Mouse (Mus musculus): ENCODE measurements around the gene Dguok.

Dguok gene

DNA sequence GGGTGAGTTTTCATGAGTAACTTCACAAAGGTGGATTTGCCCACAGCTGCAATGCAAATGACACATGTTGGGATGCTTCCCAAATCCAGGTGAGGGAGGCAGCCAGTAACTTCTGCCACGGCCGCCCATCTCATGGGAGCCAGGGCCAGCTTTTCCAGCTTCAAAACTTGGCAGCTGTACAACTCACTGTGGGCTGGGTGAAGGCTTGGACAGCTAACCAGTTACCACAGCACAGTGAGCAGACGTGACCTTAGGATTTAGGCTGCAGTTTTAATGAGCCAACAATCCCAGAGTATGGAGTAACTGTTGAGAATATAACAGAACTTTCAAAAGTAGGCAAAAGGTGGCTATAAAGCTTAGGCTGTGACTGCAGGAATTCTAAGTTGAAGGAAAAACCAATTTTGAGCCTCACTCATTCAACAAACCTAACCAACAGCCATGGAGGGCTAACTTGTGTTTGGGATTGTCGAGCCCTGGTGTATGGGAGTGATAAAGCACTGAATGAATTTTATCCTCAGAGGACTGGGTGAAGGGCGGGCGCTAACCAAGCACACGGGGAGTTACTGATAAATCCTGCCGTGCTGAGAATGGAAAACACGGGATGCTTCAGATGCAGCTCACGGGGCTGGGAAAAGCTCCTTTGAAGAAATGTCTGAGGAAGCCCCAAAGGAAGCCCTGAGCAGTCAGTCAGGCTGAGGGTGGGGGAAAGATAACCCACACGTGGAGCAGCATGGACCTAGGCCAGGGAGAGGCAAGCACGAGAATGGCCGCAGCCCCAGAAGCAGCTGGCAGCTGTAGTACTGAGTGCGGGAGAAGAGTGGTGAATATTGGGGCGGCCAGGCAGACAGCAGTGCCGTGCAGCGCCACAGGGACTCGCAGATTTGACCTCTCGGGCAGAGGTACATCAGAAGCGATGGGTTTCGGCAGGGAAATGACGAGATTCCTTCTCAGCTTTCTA lies 9.7 kb downstream of the Dguok start:
- DNase-seq: no peak

DNA sequence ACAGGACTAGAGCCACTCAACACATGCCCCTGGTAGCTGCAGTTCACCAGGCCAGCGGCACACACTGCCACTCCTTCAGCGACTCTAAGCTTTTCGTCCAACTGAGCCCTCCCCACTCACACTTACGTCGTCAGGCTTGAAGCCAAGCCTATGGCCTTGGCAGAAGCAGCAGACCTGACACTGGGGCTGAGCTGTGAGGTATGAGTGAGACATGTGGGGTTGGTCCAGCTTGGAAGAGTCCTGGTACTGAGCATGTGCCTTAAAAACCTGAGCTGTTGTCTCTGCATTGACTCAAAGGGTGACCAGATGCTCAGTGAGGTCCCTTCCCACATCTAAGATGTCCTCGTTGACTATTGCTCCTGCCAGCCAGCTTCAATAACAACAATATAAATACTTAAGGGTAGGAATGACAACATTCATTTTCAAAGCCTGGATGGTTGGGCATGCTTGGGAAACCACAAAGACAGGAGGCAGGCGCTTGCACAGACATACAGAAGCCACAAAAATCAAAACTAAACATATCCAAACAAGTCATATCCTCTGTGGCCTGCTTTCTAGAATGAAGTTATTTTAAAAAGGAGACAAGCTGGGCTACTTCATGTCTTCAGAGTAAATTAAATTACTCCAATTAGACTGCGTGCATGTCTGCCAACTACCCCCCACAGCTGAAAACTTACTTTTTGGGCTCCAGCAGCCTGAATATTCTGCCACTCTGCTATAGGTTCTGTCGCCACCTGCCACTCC lies 10.6 kb downstream of the Dguok start:
- no peak for DNase-seq

DNA sequence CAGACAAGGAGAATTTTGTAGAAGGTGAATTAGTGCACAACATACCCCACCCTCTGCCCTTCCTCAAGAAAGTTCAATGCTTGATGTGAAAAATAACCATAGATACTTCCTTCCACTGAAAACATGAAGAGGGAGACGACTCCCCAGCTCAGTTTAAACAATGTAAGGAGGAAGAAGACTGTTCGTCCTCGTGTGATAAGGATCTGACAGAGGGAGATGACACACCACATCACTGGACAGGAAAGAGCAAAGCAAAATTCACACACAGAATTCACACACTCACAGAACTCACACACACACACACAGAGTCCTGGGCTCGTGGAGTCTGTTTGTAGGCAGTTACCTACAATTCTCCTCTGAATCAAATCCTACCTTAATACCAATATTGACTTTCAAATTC lies 16.1 kb downstream of the Dguok start:
- no peak for DNase-seq

DNA sequence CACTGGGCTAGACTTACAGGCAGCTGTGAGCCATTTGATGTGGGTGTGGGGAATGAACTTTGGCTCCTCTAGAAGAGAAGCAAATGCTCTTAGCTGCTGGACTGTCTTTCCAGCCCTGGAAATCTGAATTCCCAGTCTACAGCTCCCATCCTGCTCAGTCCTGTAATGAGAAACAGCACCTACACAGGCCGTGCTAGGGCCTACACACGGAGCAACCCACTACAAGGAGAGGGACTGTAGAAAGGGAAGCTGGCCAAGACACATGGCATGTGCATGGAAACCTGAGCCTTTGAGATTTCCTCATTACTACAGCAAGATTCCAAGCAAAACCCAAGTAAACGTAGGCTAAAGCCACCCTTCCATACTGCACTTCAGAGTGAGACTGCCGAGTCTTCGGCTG lies 18.6 kb downstream of the Dguok start:
- no peak for DNase-seq

DNA sequence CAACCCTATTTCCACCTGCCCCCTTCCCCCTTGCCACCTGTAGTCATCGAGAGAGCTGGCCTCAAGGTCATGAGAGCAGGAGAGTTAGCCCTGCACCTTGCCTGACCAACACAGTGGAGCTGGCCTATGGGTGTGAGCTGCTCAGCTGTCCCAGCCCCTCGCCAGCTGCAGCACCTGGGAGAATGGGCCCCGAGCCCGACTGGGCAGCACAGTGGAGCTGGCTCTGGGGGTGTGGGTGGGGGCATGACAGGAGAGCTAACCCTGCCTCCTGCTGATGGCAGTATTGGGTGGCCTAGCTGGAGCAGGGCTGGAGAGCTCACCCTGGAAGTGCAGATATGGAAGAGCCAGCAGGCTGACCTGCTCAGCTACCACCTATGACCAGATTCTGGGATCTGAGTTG lies 19.5 kb downstream of the Dguok start:
- no peak for DNase-seq

DNA sequence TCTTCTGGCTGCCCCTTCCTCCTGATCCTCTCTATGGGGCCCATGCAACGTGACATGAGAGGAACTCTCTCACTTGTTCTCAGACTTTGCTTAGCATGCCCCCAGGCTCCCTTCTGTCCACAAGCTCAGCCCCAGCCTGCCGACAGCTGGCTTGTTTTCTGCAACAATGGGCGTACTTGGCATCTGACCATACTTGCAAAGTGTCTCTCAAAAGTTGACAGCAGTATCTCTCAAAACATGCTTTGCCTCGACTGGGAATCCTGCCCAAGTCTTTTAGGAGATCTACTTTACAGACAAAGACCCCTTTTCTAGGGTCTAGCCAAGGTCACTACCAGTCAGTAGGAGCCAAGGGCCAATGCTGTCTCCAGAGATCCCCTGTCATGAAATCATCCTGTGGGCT lies 20.9 kb downstream of the Dguok start:
- DNase-seq: no peak

DNA sequence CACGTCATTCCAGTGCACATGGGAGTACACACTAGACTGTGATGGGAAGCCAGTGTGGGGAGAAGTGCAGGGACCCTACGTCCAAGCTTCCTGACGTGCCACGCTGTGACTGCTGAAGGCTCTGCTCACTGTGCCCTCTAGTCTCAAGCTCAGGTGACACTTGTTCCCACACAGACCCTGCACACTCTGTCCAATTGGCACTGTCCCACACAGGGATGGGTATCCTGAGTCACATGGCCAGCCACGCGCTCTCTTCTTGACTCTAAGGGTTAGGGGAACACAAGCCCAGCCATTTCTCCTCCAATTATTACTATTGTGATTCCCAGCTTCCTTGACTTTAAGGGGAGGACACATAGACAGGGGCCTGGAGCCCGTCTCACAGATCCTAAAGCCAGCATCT lies 23.0 kb downstream of the Dguok start:
- no peak for DNase-seq

DNA sequence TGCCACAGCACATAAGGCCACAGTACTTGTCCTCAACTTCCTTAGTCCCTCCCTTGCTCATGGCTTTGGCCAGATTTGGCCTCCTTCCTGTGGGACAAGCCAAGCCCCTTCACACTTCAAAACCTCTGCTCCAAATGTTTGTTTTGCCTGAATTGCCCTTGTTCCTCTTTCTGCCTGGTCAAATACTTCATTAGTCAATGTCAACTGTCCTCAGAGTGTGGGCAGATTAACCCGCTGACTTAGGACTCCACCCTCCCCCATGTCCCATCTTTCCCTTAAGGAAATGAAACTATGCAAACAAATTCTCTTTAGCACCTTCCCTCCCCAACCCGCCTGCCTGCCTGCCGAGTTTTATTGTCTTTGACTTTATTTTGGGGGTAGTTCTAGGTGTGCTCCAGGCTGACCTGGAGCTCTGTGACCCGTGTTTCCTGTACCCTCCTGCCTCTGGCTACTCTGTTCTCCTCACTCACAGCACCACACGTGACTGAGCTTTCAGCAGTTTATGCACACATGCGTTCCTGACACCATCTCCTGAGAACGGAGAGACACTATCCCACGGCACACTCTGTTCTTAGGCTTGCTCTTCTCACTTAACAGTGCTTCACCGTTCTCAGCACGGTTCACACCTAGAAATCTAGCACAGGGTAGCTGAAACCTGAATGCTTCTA lies 24.2 kb downstream of the Dguok start:
- DNase-seq: no peak

DNA sequence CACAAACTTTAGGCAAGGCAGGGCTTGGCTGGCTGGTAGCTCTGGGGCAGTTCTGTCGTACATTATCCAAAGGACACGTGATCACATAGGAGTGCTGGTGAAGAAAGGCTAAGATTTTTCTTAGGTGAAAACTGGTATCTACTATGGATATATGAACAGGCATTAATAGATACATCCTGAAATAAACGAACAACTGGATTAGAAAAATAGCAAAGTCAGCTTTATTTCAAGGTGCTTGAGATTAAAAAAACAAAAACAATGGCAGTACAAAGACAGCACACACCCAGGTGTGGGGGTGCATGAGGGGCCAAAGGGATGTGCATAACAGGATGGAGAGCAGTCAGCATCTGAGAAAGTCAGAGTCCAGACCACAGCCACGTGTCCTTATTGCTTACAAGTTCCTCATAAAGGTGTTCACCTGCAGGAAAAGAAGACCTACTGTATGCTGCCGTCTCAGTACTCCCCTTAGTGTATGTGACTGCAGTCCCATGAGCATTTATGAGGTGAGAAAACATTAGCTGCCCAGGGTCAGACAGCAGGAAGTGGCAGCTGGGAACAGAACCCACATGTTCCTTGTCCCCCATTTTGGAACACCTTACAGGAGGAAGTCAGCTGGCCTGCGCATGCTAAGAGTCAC lies 26.6 kb downstream of the Dguok start:
- DNase-seq: no peak

DNA sequence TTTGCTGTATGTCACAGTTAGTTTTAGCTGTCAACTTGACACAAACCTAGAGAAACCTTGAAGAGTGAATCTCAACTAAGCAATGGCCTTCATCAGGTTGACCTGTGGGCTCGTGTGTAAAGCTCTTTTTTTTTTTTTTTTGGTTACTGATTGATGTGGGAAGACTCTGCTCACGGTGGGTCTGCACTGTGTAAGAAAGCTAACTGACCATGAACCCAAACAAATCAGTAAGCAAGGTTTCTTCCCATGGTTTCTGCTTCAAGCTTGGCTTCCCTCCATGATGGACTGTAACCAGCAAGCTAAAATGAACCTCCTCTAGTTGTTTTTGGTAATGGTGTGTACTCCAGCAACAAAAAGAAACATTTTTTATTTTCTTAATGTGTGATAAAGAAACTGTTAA lies 27.6 kb downstream of the Dguok start:
- no peak for DNase-seq

DNA sequence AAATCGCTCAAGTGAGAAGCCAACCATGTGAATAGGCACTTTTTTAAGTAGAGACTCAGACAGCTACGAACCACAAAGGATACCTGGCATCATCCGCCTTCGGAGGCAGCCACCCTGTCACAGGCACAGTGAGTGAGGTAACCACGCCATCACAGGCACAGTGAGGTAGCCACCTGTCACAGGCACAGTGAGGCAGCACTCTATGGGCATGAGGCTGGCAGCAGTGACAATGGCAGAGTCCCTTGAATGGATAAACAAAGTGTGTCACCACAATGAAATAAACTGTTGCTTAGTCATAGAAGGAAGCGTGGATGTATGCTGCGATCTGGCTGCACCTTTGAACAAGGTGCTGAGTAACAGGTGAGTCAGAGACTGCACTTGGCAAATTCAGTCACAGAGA lies 28.1 kb downstream of the Dguok start:
- no peak for DNase-seq

DNA sequence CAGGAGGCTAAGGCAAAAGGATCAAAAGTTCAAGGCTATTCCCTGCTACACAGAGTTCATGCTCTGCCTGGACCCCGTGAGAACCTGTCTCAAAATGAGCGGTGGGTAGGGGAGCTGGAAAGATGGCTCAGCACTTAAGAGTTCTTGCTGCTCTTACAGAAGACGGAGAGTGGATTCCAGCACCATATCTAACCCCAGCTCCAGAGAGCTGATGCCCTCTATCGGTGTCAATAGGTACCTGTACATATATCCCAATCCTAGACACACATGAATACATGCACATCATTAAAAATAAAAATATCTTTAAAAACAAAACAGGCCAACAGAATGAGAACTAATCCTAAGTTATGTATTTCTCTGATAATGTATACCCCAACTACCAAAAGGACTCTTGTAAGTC lies 28.6 kb downstream of the Dguok start:
- DNase-seq: no peak

DNA sequence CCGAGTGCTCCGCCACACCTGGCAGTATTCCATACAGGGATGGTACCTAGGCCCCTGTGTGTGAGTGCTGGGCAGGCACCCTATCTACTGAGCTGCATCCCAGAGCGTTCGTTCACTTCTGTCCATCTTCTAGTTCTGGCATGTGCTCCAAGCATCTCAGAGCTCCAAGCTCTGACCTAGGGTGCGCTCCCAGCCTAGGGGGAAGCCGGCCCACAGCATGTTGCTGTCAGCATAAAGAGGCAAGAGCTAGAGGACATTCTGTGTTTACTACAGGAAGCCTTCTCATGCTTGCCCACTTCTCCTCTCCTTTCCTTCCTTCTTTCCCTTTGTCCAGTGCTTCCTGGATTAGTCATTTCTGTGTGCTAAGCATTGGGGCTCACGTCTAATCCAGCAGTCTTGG lies 31.3 kb downstream of the Dguok start:
- no peak for DNase-seq

DNA sequence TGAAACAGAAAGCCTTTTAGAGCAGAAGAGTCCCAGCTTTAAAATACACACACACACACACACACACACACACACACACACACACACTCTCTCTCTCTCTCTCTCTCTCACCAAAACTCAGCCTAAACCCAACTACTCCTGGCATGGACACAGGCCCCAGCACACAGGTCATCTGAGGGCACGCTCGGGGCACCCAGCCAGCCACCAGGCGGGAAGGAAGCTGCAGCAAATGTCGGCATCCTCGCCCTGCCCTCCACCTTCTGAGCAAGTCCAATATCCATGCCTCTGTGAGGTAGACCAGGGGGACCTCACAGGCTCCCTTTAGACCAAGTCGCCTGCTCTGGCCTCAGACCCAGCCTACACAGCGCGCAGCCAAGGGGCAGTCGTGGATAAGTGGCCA lies 33.5 kb downstream of the Dguok start:
- no peak for DNase-seq

DNA sequence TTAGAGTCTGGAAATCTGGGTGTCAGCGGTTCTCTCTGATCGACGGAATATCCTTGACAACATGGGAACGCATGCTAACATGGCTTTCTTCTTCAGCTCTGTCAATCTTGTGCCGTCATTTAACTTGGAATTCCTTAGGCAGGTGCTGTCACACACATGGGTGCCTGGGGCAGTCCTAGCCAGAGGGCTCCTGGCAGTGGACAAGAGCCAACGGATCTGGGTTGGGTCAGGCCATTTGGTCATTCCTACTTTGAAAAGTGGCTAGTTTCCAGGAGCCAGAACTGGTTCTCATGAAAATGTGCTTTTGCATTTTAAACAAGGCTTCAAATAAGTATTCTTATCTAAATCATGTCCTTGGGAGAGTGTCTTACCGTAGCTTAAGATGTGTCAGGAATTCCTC lies 35.0 kb downstream of the Dguok start:
- DNase-seq: no peak

DNA sequence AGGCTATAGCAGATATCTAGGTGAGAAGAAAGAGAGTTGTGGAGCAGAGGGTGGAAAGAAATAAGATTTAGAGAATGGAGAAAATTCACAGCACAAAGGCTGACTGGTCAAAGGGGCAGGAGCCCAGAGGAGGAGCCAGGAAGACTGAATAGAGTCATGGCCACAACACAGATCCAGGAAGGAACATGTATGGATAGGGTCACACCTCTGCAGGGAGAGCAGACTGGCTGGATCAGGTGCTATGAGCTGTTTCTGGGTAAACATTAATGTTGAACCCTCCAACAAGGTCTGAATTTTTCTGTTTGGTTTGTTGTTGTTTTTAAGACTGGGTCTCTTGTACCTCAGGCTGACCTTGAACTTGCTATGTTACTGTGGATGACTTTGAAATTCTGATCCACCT lies 42.8 kb downstream of the Dguok start:
- no peak for DNase-seq

DNA sequence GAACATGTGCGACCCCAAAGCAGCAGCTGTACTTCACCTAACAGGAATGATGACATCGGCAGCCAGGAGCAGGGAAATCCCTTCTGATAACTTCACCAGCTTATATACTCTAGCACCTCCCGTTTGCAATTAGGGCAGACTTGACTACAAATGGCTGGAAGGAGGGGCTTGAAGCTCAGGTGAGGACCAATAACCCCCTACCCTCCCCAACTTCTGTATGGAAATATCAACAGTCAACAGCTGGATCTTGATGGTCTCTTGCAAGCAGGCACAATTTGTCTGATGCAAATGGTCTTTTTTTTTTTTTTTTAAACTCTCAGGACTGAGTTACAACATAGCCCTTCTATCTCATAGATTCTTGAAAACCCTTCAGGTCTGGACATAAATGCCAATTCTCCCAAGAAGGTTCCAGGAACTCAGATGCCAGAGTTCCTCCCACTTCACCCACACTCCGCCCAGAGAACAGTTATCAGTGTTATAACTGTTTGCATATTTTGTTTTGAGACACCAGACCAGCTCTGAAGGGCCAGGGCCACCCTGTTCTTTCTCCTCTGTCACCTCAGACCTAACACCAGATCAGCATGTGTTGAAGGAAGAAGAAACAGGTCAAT lies 47.6 kb downstream of the Dguok start, which contains the start of gene Tet3:
Tet3 (minus strand) TSS at position 51 of the 611 bp plus-strand sequence.
- DNase-seq: no peak

DNA sequence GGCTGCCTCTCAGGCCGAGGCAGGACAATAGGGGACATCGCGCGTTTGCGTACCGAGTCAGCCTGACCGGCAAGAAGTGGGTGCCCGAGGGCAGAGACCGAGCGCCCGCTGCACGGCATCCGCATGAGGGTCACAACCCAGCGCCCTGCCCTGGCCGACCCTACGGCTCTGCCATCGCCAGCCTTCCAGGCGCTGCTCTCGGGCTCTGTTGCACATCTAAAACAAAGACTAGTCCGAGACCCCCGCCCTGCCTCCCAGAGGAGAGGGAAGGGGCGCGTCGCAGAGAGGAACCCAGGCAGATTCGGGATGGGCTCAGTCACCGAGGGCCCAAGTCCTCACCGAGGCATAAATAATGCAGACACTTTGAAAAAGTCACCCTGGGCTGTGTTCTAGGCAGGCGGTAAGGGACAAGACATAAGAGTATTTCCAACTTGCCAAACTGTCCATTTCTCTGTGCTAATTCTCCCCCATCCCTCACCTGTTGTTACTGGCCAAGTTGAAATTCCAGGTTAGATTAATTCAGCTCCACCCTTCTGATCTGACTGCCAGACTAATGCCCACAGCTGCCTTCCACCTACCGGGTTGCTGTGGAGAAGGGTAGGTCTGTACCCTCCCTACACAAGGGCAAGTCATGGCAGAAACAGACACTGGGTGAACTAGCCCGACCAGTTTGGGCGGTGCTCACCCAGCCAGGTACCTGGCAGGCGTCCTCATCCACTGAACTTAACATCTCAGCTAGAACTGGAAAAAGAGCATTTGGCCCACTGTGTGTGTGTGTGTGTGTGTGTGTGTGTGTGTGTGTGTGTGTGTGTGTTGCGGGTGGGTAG lies 49.6 kb downstream of the Dguok start:
- no peak for DNase-seq

DNA sequence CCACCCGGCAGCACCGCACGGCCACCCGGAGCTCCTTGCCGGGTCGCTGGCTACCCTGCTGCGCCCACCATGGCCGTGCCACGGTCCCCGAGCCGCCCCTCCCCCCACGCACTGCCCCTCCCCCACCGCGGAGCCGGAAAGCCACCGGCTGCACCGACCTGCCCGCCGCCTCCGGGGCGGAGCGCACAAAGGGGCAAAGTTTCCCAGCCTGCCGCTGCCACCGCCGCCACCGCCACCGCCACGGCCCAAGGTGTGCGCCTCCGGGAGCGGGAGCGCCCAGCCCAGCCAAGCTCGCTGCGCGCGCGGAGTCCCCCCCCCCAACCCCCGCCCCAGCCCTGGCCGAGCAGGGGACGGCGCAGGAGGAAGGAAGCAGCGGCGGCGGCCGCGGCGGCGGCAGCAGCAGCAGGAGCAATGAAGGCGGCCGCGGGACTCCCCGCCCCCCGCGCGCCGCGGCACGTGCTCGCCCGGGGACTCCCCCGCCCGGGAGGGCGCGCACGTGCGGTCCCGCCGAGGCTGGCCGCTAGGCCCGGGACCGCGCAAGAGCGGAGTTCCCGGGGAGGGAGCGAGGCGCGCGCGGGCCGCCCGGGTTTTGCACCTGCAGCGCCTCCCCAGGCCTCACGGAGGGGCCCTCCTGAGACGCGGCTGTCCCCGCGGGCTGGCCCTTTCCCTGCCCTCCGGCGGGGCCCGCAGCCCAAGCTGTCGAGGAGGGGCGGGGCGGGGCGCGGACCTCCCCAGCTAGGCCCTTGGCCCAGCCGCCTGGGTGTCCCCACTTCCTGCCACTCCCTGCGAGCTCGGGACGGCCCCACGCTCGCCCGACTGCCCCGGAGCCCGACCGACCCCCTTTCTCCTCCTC lies 50.4 kb downstream of the Dguok start:
- DNase-seq: peak; percentile 70

DNA sequence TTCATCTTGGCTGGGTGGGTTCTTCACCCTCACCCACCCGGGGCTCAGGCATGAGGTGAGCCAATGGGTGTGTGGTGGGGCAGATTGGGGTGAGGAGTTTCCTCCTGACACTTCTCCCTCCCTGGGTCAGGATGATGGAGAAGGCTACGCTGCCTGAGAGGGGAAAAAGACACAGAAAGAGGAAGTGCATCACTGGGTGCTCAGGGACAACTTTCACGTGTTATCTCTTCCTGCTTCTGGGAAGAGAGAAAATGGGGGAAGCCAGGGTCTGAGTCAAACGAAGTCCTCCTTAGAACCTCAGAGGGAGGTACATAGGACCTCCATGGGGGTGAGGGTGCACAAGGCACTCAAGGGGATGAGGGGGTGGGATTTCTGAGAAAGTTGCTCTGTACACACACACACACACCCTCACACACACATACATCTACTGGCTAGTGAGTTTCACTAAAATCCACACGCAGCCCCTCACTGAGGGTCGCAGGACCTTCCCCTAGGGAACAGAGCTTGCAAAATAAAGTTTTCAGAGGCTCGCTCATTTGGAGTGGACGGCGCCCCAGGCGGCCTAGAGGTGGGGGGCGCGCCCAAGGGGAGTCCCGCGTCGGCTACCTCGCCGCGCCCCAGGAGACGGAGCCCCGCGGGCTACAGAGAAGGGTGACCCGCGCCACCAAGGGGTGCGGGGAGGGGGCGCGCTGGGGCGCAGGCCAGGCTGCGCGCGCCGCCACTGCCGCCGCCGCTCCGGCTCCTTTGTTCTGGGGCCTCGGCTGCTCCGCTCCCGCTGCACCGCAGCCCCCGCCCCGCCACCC lies 51.2 kb downstream of the Dguok start:
- DNase-seq: no peak

Data from right cerebral cortex, postnatal 25 days (tissue).